Mouse (Mus musculus) liver, embryonic 12.5 days (tissue): Measurements from ENCODE around the gene Tsen15. TPM values are rescaled to one million over a fixed set of nuclear protein-coding genes. Genes with fewer than 3 reads are reported as not detected.

Experiments
- ATAC-seq: fragments of 200-750 bp; cut with Nextera tagmentation; 2 replicates; pipeline ENCODE4 v1.8.0; 2017; ENCODE audit warnings: moderate number of reproducible peaks, mild to moderate bottlenecking, moderate library complexity
- H3K27ac ChIP-seq: fragments of 300-500 bp; sonication (generic); 2 replicates; pipeline ENCODE4 v1.5.1; 2016; ENCODE audit warnings: mild to moderate bottlenecking
- H3K27me3 ChIP-seq: fragments of 300-500 bp; sonication (generic); replicated peaks from 2 replicates; pipeline ENCODE4 v1.6.1; 2016; ENCODE audit warnings: mild to moderate bottlenecking, moderate library complexity
- H3K36me3 ChIP-seq: fragments of 300-500 bp; sonication (generic); 2 replicates; pipeline ENCODE4 v1.6.1; 2016; ENCODE audit warnings: mild to moderate bottlenecking, moderate library complexity
- H3K4me1 ChIP-seq: fragments of 300-500 bp; sonication (generic); 2 replicates; pipeline ENCODE4 v1.6.1; 2016
- H3K4me2 ChIP-seq: fragments of 300-500 bp; sonication (generic); 2 replicates; pipeline ENCODE4 v1.6.1; 2016; ENCODE audit warnings: mild to moderate bottlenecking, moderate library complexity
- H3K4me3 ChIP-seq: fragments of 300-500 bp; sonication (generic); 2 replicates; pipeline ENCODE4 v1.5.1; 2016; ENCODE audit warnings: mild to moderate bottlenecking, moderate library complexity
- H3K9ac ChIP-seq: fragments of 300-500 bp; sonication (generic); 2 replicates; pipeline ENCODE4 v1.6.1; 2016; ENCODE audit warnings: mild to moderate bottlenecking, moderate library complexity
- H3K9me3 ChIP-seq: fragments of 300-500 bp; sonication (generic); replicated peaks from 2 replicates; pipeline ENCODE4 v1.6.1; 2016; ENCODE audit warnings: mild to moderate bottlenecking, moderate library complexity
- WGBS: fragments of 180-500 bp; shearing (Covaris S2); methylation state at CpG from one replicate; pipeline ENCODE4 v1.1.7; 2016; ENCODE audit not compliant: insufficient replicate concordance; 5-methylcytosine and 5-hydroxymethylcytosine counted together
- polyA plus RNA-seq: library from polyadenylated mRNA; unstranded; fragments of >200 nt; fragmentation: Nextera tagmentation; extraction: Ambion mirVana; gene quantifications from 2 replicates; pipeline ENCODE4 v1.2.1, GENCODE M21; 2016

The Tsen15 gene
- polyA plus RNA-seq = 45.0 and 46.5 TPM in 2 replicates

- Histone ChIP-seq H3K9me3 (no peaks in the 10 kb centered on the region), H3K27me3 (no peaks in the 10 kb centered on the region), H3K27ac (peak within 1 kb of the TSS; percentile 72), H3K9ac (peak within 1 kb of the TSS; percentile 85), H3K4me3 (peak within 1 kb of the TSS; percentile 78), H3K36me3 (peaks cover 23% of the 10 kb centered on the region), H3K4me1 (peaks cover 20% of the 10 kb centered on the region), H3K4me2 (peak within 1 kb of the TSS; percentile 75)
- ATAC-seq = peak; percentile 98
- WGBS = 1% methylated on average over 51 of the region's 57 CpGs
Observed at GRCm38 (mm10) chr1:152386188-152386835, at the start of gene Tsen15. TSS of gene Tsen15 (minus strand) at chr1:152386688.

- WGBS = 60% methylated on average over 4 of the region's 4 CpGs
- H3K36me3 ChIP-seq = no peaks in the 10 kb centered on the region
- no peak for ATAC-seq
Observed at GRCm38 (mm10) chr1:152434166-152434565, 47.7 kb upstream of the Tsen15 start.

DNA sequence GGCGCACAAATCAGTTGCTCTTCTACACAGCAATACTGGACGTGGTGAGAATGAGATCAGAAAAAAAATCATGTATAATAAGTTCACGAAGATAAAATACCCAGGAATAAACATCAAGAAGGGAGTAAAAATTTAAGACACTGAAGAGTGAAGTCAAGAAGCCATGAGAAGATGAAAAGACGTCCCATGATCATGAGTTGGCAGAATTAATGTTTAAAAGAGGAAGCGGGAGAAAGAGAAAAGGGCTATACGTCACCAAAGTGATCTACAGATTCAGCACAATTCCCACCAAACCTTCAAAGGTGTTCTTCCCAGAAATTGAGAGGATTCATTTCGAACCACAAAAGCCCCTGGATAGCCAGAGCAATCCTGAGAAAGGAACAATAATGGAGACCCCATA is 43.3 kb upstream of the Tsen15 start:
- no peak for ATAC-seq
- Histone ChIP-seq H3K9ac (no peak overlapping the region), H3K36me3 (no peaks in the 10 kb centered on the region), H3K9me3 (no peaks in the 10 kb centered on the region), H3K4me1 (no peaks in the 10 kb centered on the region), H3K4me2 (no peak overlapping the region), H3K27ac (no peak overlapping the region), H3K4me3 (no peak overlapping the region), H3K27me3 (no peaks in the 10 kb centered on the region)
- 58% methylated on average over 7 of the region's 7 CpGs for WGBS

More at GRCm38 (mm10) chr1:152434166-152434565, 47.7 kb upstream of the Tsen15 start:
- no peak overlapping the region for H3K27ac ChIP-seq
- H3K4me2 ChIP-seq = no peak overlapping the region
- no peaks in the 10 kb centered on the region for H3K4me1 ChIP-seq
- no peak overlapping the region for H3K4me3 ChIP-seq
- no peaks in the 10 kb centered on the region for H3K9me3 ChIP-seq
- no peak overlapping the region for H3K9ac ChIP-seq
- no peaks in the 10 kb centered on the region for H3K27me3 ChIP-seq

GRCm38 (mm10) chr1:152427912-152428581 is 41.6 kb upstream of the Tsen15 start:
- no peaks in the 10 kb centered on the region for H3K4me1 ChIP-seq
- no peak overlapping the region for H3K9ac ChIP-seq
- no peaks in the 10 kb centered on the region for H3K27me3 ChIP-seq
- WGBS = 44% methylated on average over 12 of the region's 12 CpGs
- ATAC-seq = no peak
- no peak overlapping the region for H3K4me3 ChIP-seq
- no peaks in the 10 kb centered on the region for H3K9me3 ChIP-seq
- H3K27ac ChIP-seq = no peak overlapping the region
- H3K4me2 ChIP-seq = no peak overlapping the region
- H3K36me3 ChIP-seq = no peaks in the 10 kb centered on the region

DNA sequence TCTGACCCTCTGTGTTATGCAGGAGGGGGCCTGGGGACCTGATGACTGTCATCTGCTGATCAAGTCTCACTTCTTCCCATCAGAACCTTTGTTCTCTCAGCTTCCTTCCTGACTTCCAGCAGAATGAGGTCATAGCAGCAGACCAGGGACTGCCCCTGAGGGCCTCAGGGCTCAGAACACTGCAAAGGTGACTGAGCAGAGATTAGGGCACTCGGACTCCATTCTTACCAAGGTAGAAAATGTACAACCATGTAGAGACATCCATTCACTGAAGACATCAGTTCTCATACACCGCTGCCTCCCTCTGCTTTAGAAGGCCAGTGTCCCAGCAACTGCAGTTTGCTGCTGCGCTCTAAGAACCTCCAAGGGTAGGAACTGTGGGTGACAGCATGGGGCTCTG is 36.6 kb upstream of the Tsen15 start:
- ATAC-seq = no peak
- WGBS = 69% methylated on average over 3 of the region's 3 CpGs
- H3K4me3 ChIP-seq = no peak overlapping the region
- no peak overlapping the region for H3K27ac ChIP-seq
- no peaks in the 10 kb centered on the region for H3K36me3 ChIP-seq
- H3K4me2 ChIP-seq = no peak overlapping the region
- no peaks in the 10 kb centered on the region for H3K4me1 ChIP-seq
- H3K27me3 ChIP-seq = no peaks in the 10 kb centered on the region
- no peak overlapping the region for H3K9ac ChIP-seq
- no peaks in the 10 kb centered on the region for H3K9me3 ChIP-seq

- 55% methylated on average over 3 of the region's 3 CpGs for WGBS
- Histone ChIP-seq H3K4me2 (no peak overlapping the region), H3K27me3 (no peaks in the 10 kb centered on the region), H3K36me3 (no peaks in the 10 kb centered on the region), H3K4me1 (no peaks in the 10 kb centered on the region), H3K4me3 (no peak overlapping the region), H3K27ac (no peak overlapping the region), H3K9me3 (no peaks in the 10 kb centered on the region), H3K9ac (no peak overlapping the region)
- no peak for ATAC-seq
Observed at GRCm38 (mm10) chr1:152422295-152422694, 35.8 kb upstream of the Tsen15 start.

GRCm38 (mm10) chr1:152417602-152418001 is 31.1 kb upstream of the Tsen15 start:
- H3K27ac ChIP-seq = no peak overlapping the region
- no peak overlapping the region for H3K4me3 ChIP-seq
- H3K36me3 ChIP-seq = no peaks in the 10 kb centered on the region
- no peaks in the 10 kb centered on the region for H3K4me1 ChIP-seq
- no peak overlapping the region for H3K9ac ChIP-seq
- H3K9me3 ChIP-seq = no peaks in the 10 kb centered on the region
- WGBS = 49% methylated on average over 5 of the region's 5 CpGs
- H3K4me2 ChIP-seq = no peak overlapping the region
- H3K27me3 ChIP-seq = no peaks in the 10 kb centered on the region
- ATAC-seq = no peak

- H3K36me3 ChIP-seq = no peaks in the 10 kb centered on the region
- H3K4me1 ChIP-seq = no peaks in the 10 kb centered on the region
- H3K9ac ChIP-seq = no peak overlapping the region
- no peak overlapping the region for H3K4me2 ChIP-seq
- no peak overlapping the region for H3K27ac ChIP-seq
- 65% methylated on average over 13 of the region's 13 CpGs for WGBS
- no peak for ATAC-seq
- H3K27me3 ChIP-seq = no peaks in the 10 kb centered on the region
- H3K9me3 ChIP-seq = no peaks in the 10 kb centered on the region
- no peak overlapping the region for H3K4me3 ChIP-seq
Observed at GRCm38 (mm10) chr1:152416306-152416904, 29.9 kb upstream of the Tsen15 start.

GRCm38 (mm10) chr1:152414451-152414850 is 28.0 kb upstream of the Tsen15 start:
- H3K4me1 ChIP-seq = no peaks in the 10 kb centered on the region
- H3K27me3 ChIP-seq = no peaks in the 10 kb centered on the region
- H3K9me3 ChIP-seq = no peaks in the 10 kb centered on the region
- no peak overlapping the region for H3K4me2 ChIP-seq
- H3K36me3 ChIP-seq = no peaks in the 10 kb centered on the region
- no peak overlapping the region for H3K9ac ChIP-seq
- ATAC-seq = no peak
- H3K4me3 ChIP-seq = no peak overlapping the region
- H3K27ac ChIP-seq = no peak overlapping the region
- WGBS = 81% methylated on average over 10 of the region's 10 CpGs

DNA sequence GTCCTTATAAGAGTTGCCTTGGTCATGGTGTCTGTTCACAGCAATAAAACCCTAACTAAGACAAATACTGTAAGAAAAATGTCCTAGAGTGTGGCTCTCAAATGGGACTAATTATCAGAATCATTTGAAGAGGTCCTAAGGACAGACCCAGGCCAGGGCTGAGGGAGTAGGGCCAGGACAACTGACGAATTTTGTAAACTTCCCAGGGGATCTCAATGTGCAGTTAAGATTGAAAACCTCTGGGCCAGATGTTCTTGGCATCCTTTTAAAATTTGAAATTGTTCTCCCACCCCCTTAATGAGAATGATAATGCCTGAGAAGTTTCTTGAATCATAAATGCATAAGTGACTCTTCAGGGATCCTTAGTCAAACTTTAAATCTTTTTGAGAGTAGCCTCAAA is 27.5 kb upstream of the Tsen15 start:
- H3K4me1 ChIP-seq = no peaks in the 10 kb centered on the region
- H3K27me3 ChIP-seq = no peaks in the 10 kb centered on the region
- H3K36me3 ChIP-seq = no peaks in the 10 kb centered on the region
- ATAC-seq = no peak
- H3K4me2 ChIP-seq = no peak overlapping the region
- no peak overlapping the region for H3K27ac ChIP-seq
- WGBS = 58% methylated on average over 1 of the region's 1 CpGs
- no peaks in the 10 kb centered on the region for H3K9me3 ChIP-seq
- no peak overlapping the region for H3K4me3 ChIP-seq
- no peak overlapping the region for H3K9ac ChIP-seq

GRCm38 (mm10) chr1:152413116-152413515 is 26.6 kb upstream of the Tsen15 start:
- Histone ChIP-seq H3K9me3 (no peaks in the 10 kb centered on the region), H3K27ac (no peak overlapping the region), H3K4me3 (no peak overlapping the region), H3K9ac (no peak overlapping the region), H3K36me3 (no peaks in the 10 kb centered on the region), H3K4me1 (no peaks in the 10 kb centered on the region), H3K4me2 (no peak overlapping the region), H3K27me3 (no peaks in the 10 kb centered on the region)
- no peak for ATAC-seq
- 88% methylated on average over 2 of the region's 2 CpGs for WGBS

GRCm38 (mm10) chr1:152410657-152411056 is 24.2 kb upstream of the Tsen15 start:
- Histone ChIP-seq H3K27me3 (peaks cover 5% of the 10 kb centered on the region; the same call in 1 of the 2 replicates), H3K4me3 (no peak overlapping the region), H3K27ac (no peak overlapping the region), H3K9me3 (no peaks in the 10 kb centered on the region), H3K36me3 (no peaks in the 10 kb centered on the region), H3K4me2 (no peak overlapping the region), H3K4me1 (no peaks in the 10 kb centered on the region), H3K9ac (no peak overlapping the region)
- no peak for ATAC-seq
- WGBS = 82% methylated on average over 3 of the region's 3 CpGs
